Mouse (Mus musculus) NIH3T3 (cell line): Measurements from ENCODE around the gene Olfr656.

ENCODE experiments used
- DNase-seq: peaks from one replicate; pipeline ENCODE4 v3.0.0-alpha.2; 2012; ENCODE audit warnings: low read depth

Gene Olfr656

GRCm38 (mm10) chr7:104613655-104614054 lies at the start of gene Olfr656:
TSS of gene Olfr656 (plus strand) at chr7:104613955.
- peak; percentile 4 for DNase-seq

- no peak for DNase-seq
Measured at GRCm38 (mm10) chr7:104577014-104577413, 36.7 kb upstream of the Olfr656 start, which contains the start of gene Olfr653. TSS of gene Olfr653 (plus strand) at chr7:104577314.

- no peak for DNase-seq
Measured at GRCm38 (mm10) chr7:104580846-104581245, 32.9 kb upstream of the Olfr656 start.

GRCm38 (mm10) chr7:104581429-104581828 lies 32.3 kb upstream of the Olfr656 start:
- no peak for DNase-seq

GRCm38 (mm10) chr7:104586725-104587124 lies 27.0 kb upstream of the Olfr656 start, which contains the start of gene Olfr654:
TSS of gene Olfr654 (plus strand) at chr7:104587025.
- DNase-seq: no peak

GRCm38 (mm10) chr7:104588274-104588673 lies 25.5 kb upstream of the Olfr656 start:
- peak; percentile 4 for DNase-seq

- no peak for DNase-seq
Measured at GRCm38 (mm10) chr7:104601679-104602078, 12.1 kb upstream of the Olfr656 start, which contains the start of gene Olfr655. TSS of gene Olfr655 (minus strand) at chr7:104601779.

GRCm38 (mm10) chr7:104603173-104603572 lies 10.6 kb upstream of the Olfr656 start:
- DNase-seq: peak; percentile 26

GRCm38 (mm10) chr7:104604727-104605126 lies 9.0 kb upstream of the Olfr656 start:
- DNase-seq: no peak

GRCm38 (mm10) chr7:104624494-104624893 lies 10.7 kb downstream of the Olfr656 start, which contains the start of gene Olfr657:
TSS of gene Olfr657 (plus strand) at chr7:104624794.
- DNase-seq: no peak

GRCm38 (mm10) chr7:104646841-104647482 lies 33.2 kb downstream of the Olfr656 start, which contains the start of gene Olfr658:
TSS of gene Olfr658 (minus strand) at chr7:104647305.
- DNase-seq: peak; percentile 5

GRCm38 (mm10) chr7:104666453-104666852 lies 52.7 kb downstream of the Olfr656 start, which contains the start of gene Olfr659:
TSS of gene Olfr659 (plus strand) at chr7:104666753.
- no peak for DNase-seq
